Mouse (Mus musculus): Measurements from ENCODE around the gene Chp1.

DNA sequence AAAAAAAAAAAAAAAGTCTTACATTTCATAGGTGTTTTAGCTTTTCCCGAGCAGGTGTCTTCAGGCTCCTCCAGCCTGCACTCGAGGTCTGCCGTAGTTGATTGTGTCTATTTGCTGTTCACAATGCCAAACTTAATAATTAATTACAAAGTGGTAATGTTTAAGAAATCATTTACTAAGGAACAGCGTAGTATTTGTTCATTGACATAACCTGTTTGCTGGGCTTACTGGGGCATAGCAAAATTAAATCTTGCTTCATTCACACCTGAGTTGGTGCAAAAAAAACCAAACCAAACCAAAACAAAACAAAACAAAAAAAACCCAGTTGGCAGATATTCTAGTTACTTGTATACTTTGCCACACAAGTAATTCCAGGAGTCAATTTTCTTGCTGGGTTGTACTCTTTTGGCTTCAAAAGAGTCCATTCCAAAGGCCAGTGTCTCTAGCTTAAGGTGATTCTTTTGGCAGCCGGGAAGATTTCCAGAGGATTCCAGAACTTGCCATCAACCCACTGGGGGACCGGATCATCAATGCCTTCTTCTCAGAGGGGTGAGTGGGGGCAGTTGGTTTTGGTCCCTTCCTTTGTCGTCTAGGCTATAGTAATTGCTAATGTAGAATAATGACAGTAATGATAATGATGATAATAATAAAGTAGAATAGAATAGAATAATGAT lies 18.8 kb downstream of the Chp1 start:
- no peak for TF ChIP-seq POLR2A (IDR thresholded peaks at IDR 0.05; ENCODE audit: borderline replicate concordance, extremely low read depth, insufficient read depth, insufficient read length, poor library complexity, severe bottlenecking)
- TF ChIP-seq CTCF (IDR thresholded peaks at IDR 0.05; ENCODE audit: borderline replicate concordance, extremely low read depth, insufficient read depth, insufficient read length) = no peak

Measured in brain, embryonic 14.5 days (tissue).